Mouse (Mus musculus): ENCODE measurements around the gene Nup205.
A peak's percentile ranks its signal among the peaks of the same experiment; 100 is the strongest.

The Nup205 gene

GRCm38 (mm10) chr6:35251807-35252476 is 74.7 kb downstream of the Nup205 start:
- peak; percentile 7 for DNase-seq (ENCODE audit: low read depth)

GRCm38 (mm10) chr6:35252477-35253346 is 75.5 kb downstream of the Nup205 start:
- peak; percentile 94 for DNase-seq (ENCODE audit: low read depth)

GRCm38 (mm10) chr6:35253474-35253873 is 76.3 kb downstream of the Nup205 start:
- no peak for DNase-seq (ENCODE audit: low read depth)

GRCm38 (mm10) chr6:35254136-35254904 is 77.1 kb downstream of the Nup205 start:
- DNase-seq (ENCODE audit: low read depth): peak; percentile 9

GRCm38 (mm10) chr6:35255017-35255416 is 77.8 kb downstream of the Nup205 start:
- DNase-seq (ENCODE audit: low read depth): no peak

- DNase-seq (ENCODE audit: low read depth): peak; percentile 47
Measured at GRCm38 (mm10) chr6:35256691-35257090, 79.5 kb downstream of the Nup205 start.

- DNase-seq (ENCODE audit: low read depth): peak; percentile 74
Measured at GRCm38 (mm10) chr6:35257626-35258190, 80.5 kb downstream of the Nup205 start.

GRCm38 (mm10) chr6:35258922-35259321 is 81.7 kb downstream of the Nup205 start:
- no peak for DNase-seq (ENCODE audit: low read depth)

- DNase-seq (ENCODE audit: low read depth): no peak
Measured at GRCm38 (mm10) chr6:35259526-35259925, 82.3 kb downstream of the Nup205 start.

- no peak for DNase-seq (ENCODE audit: low read depth)
Measured at GRCm38 (mm10) chr6:35260531-35260930, 83.3 kb downstream of the Nup205 start.

GRCm38 (mm10) chr6:35265580-35266278 is 88.5 kb downstream of the Nup205 start:
- no peak for DNase-seq (ENCODE audit: low read depth)

GRCm38 (mm10) chr6:35268711-35269110 is 91.5 kb downstream of the Nup205 start:
- DNase-seq (ENCODE audit: low read depth): no peak

GRCm38 (mm10) chr6:35269643-35270042 is 92.4 kb downstream of the Nup205 start:
- DNase-seq (ENCODE audit: low read depth): no peak

GRCm38 (mm10) chr6:35271094-35271855 is 94.1 kb downstream of the Nup205 start:
- DNase-seq (ENCODE audit: low read depth): no peak

- no peak for DNase-seq (ENCODE audit: low read depth)
Measured at GRCm38 (mm10) chr6:35271868-35272765, 94.9 kb downstream of the Nup205 start.

GRCm38 (mm10) chr6:35273391-35274082 is 96.3 kb downstream of the Nup205 start:
- no peak for DNase-seq (ENCODE audit: low read depth)

GRCm38 (mm10) chr6:35277903-35278587 is 100.8 kb downstream of the Nup205 start:
- DNase-seq (ENCODE audit: low read depth): no peak

GRCm38 (mm10) chr6:35279306-35279705 is 102.1 kb downstream of the Nup205 start:
- DNase-seq (ENCODE audit: low read depth): no peak
